Mouse (Mus musculus) limb, embryonic 15.5 days (tissue): ENCODE data around the gene Ska2. TPM values are rescaled to one million over a fixed set of nuclear protein-coding genes. Genes with fewer than 3 reads are reported as not detected.
A peak's percentile ranks its signal among the peaks of the same experiment; 100 is the strongest.

Source experiments
- ATAC-seq: fragments of 200-750 bp; cut with Nextera tagmentation; 2 replicates; pipeline ENCODE4 v1.8.0; 2017; ENCODE audit warnings: low read depth, moderate TSS enrichment; ENCODE audit not compliant: insufficient number of reproducible peaks, low FRiP score, low TSS enrichment
- H3K27ac ChIP-seq: fragments of 300-500 bp; sonication (generic); 2 replicates; pipeline ENCODE4 v1.5.1; 2015; ENCODE audit warnings: moderate library complexity, mild to moderate bottlenecking, inconsistent platforms
- H3K27me3 ChIP-seq: fragments of 300-500 bp; sonication (generic); 2 replicates; pipeline ENCODE4 v1.6.1; 2015; ENCODE audit warnings: inconsistent platforms
- H3K36me3 ChIP-seq: fragments of 300-500 bp; sonication (generic); 2 replicates; pipeline ENCODE4 v1.6.1; 2015; ENCODE audit warnings: inconsistent platforms
- H3K4me1 ChIP-seq: fragments of 300-500 bp; sonication (generic); 2 replicates; pipeline ENCODE4 v1.6.1; 2015; ENCODE audit warnings: inconsistent platforms
- H3K4me2 ChIP-seq: fragments of 300-500 bp; sonication (generic); 2 replicates; pipeline ENCODE4 v1.6.1; 2015; ENCODE audit warnings: mild to moderate bottlenecking, inconsistent platforms
- H3K4me3 ChIP-seq: fragments of 300-500 bp; sonication (generic); 2 replicates; pipeline ENCODE4 v1.5.1; 2015; ENCODE audit warnings: mild to moderate bottlenecking, inconsistent platforms
- H3K9ac ChIP-seq: fragments of 300-500 bp; sonication (generic); 2 replicates; pipeline ENCODE4 v1.6.1; 2015; ENCODE audit warnings: inconsistent platforms
- H3K9me3 ChIP-seq: fragments of 300-500 bp; sonication (generic); 2 replicates; pipeline ENCODE4 v1.6.1; 2016; ENCODE audit warnings: inconsistent platforms
- WGBS: fragments of 180-500 bp; shearing (Covaris S2); methylation state at CpG from one replicate; pipeline ENCODE4 v1.1.7; 2015; 5-methylcytosine and 5-hydroxymethylcytosine counted together
- polyA plus RNA-seq: library from polyadenylated mRNA; unstranded; fragments of >200 nt; fragmentation: Nextera tagmentation; extraction: Ambion mirVana; gene quantifications from 2 replicates; pipeline ENCODE4 v1.2.1, GENCODE M21; 2015

The Ska2 gene
- polyA plus RNA-seq, result 47.7 and 48.2 TPM in 2 replicates

- Histone ChIP-seq H3K27ac (peak within 1 kb of the TSS; percentile 97), H3K4me1 (peaks cover 4% of the 10 kb centered on the region; the same call in 1 of the 2 replicates), H3K27me3 (no peaks in the 10 kb centered on the region), H3K9me3 (no peaks in the 10 kb centered on the region), H3K36me3 (peaks cover 16% of the 10 kb centered on the region), H3K4me3 (peak within 1 kb of the TSS; percentile 90), H3K9ac (peak within 1 kb of the TSS; percentile 92), H3K4me2 (peak within 1 kb of the TSS; percentile 61)
- WGBS, result under 1% methylated on average over 40 of the region's 40 CpGs
- ATAC-seq, result peak; percentile 100
Observed at GRCm38 (mm10) chr11:87108755-87109518, at the start of gene Ska2. Gene Ska2 (plus strand): TSS chr11:87109234.

- ATAC-seq, result no peak
Observed at GRCm38 (mm10) chr11:87060410-87060809, 48.6 kb upstream of the Ska2 start.

GRCm38 (mm10) chr11:87062087-87062486 is 46.9 kb upstream of the Ska2 start:
- Histone ChIP-seq H3K36me3 (0 out of 2 replicates have a peak, but pooled peaks cover 5% of the 10 kb centered on the region), H3K27ac (no peak overlapping the region), H3K9ac (no peak overlapping the region), H3K9me3 (no peaks in the 10 kb centered on the region), H3K4me1 (no peaks in the 10 kb centered on the region), H3K4me2 (no peak overlapping the region), H3K27me3 (no peaks in the 10 kb centered on the region), H3K4me3 (no peak overlapping the region)
- 44% methylated on average over 3 of the region's 3 CpGs for WGBS
- no peak for ATAC-seq

More at GRCm38 (mm10) chr11:87060410-87060809, 48.6 kb upstream of the Ska2 start:
- Histone ChIP-seq H3K4me1 (no peaks in the 10 kb centered on the region), H3K4me2 (no peak overlapping the region), H3K4me3 (no peak overlapping the region), H3K9me3 (no peaks in the 10 kb centered on the region), H3K36me3 (peaks cover 8% of the 10 kb centered on the region; the same call in 1 of the 2 replicates), H3K27ac (no peak overlapping the region), H3K27me3 (no peaks in the 10 kb centered on the region), H3K9ac (no peak overlapping the region)
- 95% methylated on average over 2 of the region's 2 CpGs for WGBS

- peak; percentile 50; the same call in 1 of the 2 replicates for ATAC-seq
- peaks cover 7% of the 10 kb centered on the region; the same call in 1 of the 2 replicates for H3K4me1 ChIP-seq
- under 1% methylated on average over 24 of the region's 24 CpGs for WGBS
- no peaks in the 10 kb centered on the region for H3K9me3 ChIP-seq
- H3K9ac ChIP-seq, result peak overlapping the region; percentile 52
- H3K27me3 ChIP-seq, result no peaks in the 10 kb centered on the region
- H3K36me3 ChIP-seq, result peaks cover 18% of the 10 kb centered on the region
- peak overlapping the region; percentile 91 for H3K4me2 ChIP-seq
- H3K4me3 ChIP-seq, result peak overlapping the region; percentile 54
- H3K27ac ChIP-seq, result peak overlapping the region; percentile 62; the same call in 1 of the 2 replicates
Observed at GRCm38 (mm10) chr11:87073343-87073865, 35.6 kb upstream of the Ska2 start.

- peak within 1 kb of the TSS; percentile 52 for H3K9ac ChIP-seq
- H3K4me1 ChIP-seq, result peaks cover 7% of the 10 kb centered on the region; the same call in 1 of the 2 replicates
- no peaks in the 10 kb centered on the region for H3K9me3 ChIP-seq
- WGBS, result under 1% methylated on average over 43 of the region's 43 CpGs
- ATAC-seq, result peak; percentile 84
- H3K4me3 ChIP-seq, result peak within 1 kb of the TSS; percentile 54
- peak within 1 kb of the TSS; percentile 91 for H3K4me2 ChIP-seq
- no peaks in the 10 kb centered on the region for H3K27me3 ChIP-seq
- peak within 1 kb of the TSS; percentile 62 for H3K27ac ChIP-seq
- H3K36me3 ChIP-seq, result peaks cover 21% of the 10 kb centered on the region
Observed at GRCm38 (mm10) chr11:87073866-87074440, 35.1 kb upstream of the Ska2 start, which contains the start of gene Gdpd1. Gene Gdpd1 (minus strand): TSS chr11:87074062.

GRCm38 (mm10) chr11:87083712-87084111 is 25.3 kb upstream of the Ska2 start:
- Histone ChIP-seq H3K27ac (no peak overlapping the region), H3K9me3 (no peaks in the 10 kb centered on the region), H3K27me3 (no peaks in the 10 kb centered on the region), H3K4me2 (no peak overlapping the region), H3K9ac (no peak overlapping the region), H3K36me3 (peaks cover 53% of the 10 kb centered on the region), H3K4me3 (no peak overlapping the region), H3K4me1 (peaks cover 22% of the 10 kb centered on the region)
- WGBS, result 76% methylated on average over 1 of the region's 1 CpGs
- ATAC-seq, result no peak

GRCm38 (mm10) chr11:87085461-87085860 is 23.6 kb upstream of the Ska2 start:
- H3K4me1 ChIP-seq, result peaks cover 22% of the 10 kb centered on the region
- ATAC-seq, result no peak
- WGBS, result 89% methylated on average over 13 of the region's 13 CpGs
- H3K36me3 ChIP-seq, result peaks cover 47% of the 10 kb centered on the region
- peak overlapping the region; percentile 94 for H3K4me3 ChIP-seq
- H3K9ac ChIP-seq, result no peak overlapping the region
- H3K4me2 ChIP-seq, result peak overlapping the region; percentile 74
- no peaks in the 10 kb centered on the region for H3K27me3 ChIP-seq
- no peaks in the 10 kb centered on the region for H3K9me3 ChIP-seq
- no peak overlapping the region for H3K27ac ChIP-seq

GRCm38 (mm10) chr11:87086290-87086984 is 22.6 kb upstream of the Ska2 start, which contains the start of gene Smg8:
Gene Smg8 (minus strand): TSS chr11:87086774.
- H3K4me3 ChIP-seq, result peak within 1 kb of the TSS; percentile 94
- no peaks in the 10 kb centered on the region for H3K27me3 ChIP-seq
- H3K9me3 ChIP-seq, result no peaks in the 10 kb centered on the region
- peak within 1 kb of the TSS; percentile 74 for H3K4me2 ChIP-seq
- H3K36me3 ChIP-seq, result peaks cover 44% of the 10 kb centered on the region
- WGBS, result 1% methylated on average over 43 of the region's 43 CpGs
- H3K4me1 ChIP-seq, result peaks cover 22% of the 10 kb centered on the region
- H3K9ac ChIP-seq, result peak within 1 kb of the TSS; percentile 91
- peak; percentile 85 for ATAC-seq
- H3K27ac ChIP-seq, result peak within 1 kb of the TSS; percentile 83

GRCm38 (mm10) chr11:87087142-87087541 is 21.9 kb upstream of the Ska2 start:
- H3K36me3 ChIP-seq, result peaks cover 44% of the 10 kb centered on the region
- H3K27me3 ChIP-seq, result no peaks in the 10 kb centered on the region
- peaks cover 20% of the 10 kb centered on the region for H3K4me1 ChIP-seq
- 54% methylated on average over 2 of the region's 2 CpGs for WGBS
- peak overlapping the region; percentile 83; the same call in 1 of the 2 replicates for H3K27ac ChIP-seq
- H3K4me2 ChIP-seq, result peak overlapping the region; percentile 74
- no peaks in the 10 kb centered on the region for H3K9me3 ChIP-seq
- no peak for ATAC-seq
- peak overlapping the region; percentile 94 for H3K4me3 ChIP-seq
- H3K9ac ChIP-seq, result no peak overlapping the region

- under 1% methylated on average over 14 of the region's 14 CpGs for WGBS
- H3K27me3 ChIP-seq, result no peaks in the 10 kb centered on the region
- ATAC-seq, result no peak
- H3K4me1 ChIP-seq, result peaks cover 4% of the 10 kb centered on the region; the same call in 1 of the 2 replicates
- peak within 1 kb of the TSS; percentile 92 for H3K9ac ChIP-seq
- H3K4me3 ChIP-seq, result peak within 1 kb of the TSS; percentile 90
- peaks cover 19% of the 10 kb centered on the region for H3K36me3 ChIP-seq
- H3K27ac ChIP-seq, result peak within 1 kb of the TSS; percentile 97
- peak within 1 kb of the TSS; percentile 61 for H3K4me2 ChIP-seq
- H3K9me3 ChIP-seq, result no peaks in the 10 kb centered on the region
Observed at GRCm38 (mm10) chr11:87108409-87108754, 652 bp upstream of the Ska2 start, which contains the start of gene Prr11. Gene Prr11 (minus strand): TSS chr11:87108708.

GRCm38 (mm10) chr11:87109519-87110171 is 611 bp downstream of the Ska2 start:
- peaks cover 10% of the 10 kb centered on the region for H3K36me3 ChIP-seq

More at GRCm38 (mm10) chr11:87109519-87110171, 611 bp downstream of the Ska2 start:
- Histone ChIP-seq H3K9ac (peak overlapping the region; percentile 92), H3K4me1 (peaks cover 4% of the 10 kb centered on the region; the same call in 1 of the 2 replicates), H3K27ac (peak overlapping the region; percentile 97), H3K4me2 (peak overlapping the region; percentile 61), H3K27me3 (no peaks in the 10 kb centered on the region), H3K4me3 (peak overlapping the region; percentile 90), H3K9me3 (no peaks in the 10 kb centered on the region)
- no peak for ATAC-seq
- under 1% methylated on average over 42 of the region's 42 CpGs for WGBS
